Mouse (Mus musculus) megakaryocyte, adult 5-6 weeks (primary cell): Measurements from ENCODE around the gene Gpx5. TPM values are rescaled to one million over a fixed set of nuclear protein-coding genes. Genes with fewer than 3 reads are reported as not detected.

ENCODE experiments used
- ATAC-seq: 2 replicates; pipeline ENCODE4 v1.8.0; 2016; ENCODE audit warnings: mild to moderate bottlenecking, inconsistent platforms; ENCODE audit not compliant: poor library complexity, severe bottlenecking
- total RNA-seq, 2 experiments: library from RNA; stranded (forward) in 1 of 2; stranded (reverse) in 1 of 2; fragments of 153-499, 151-499 nt in 1 of 2; fragments of 221-1000, 200-1000 nt in 1 of 2; gene quantifications; 2 replicates each; pipeline versions ENCODE4 v1.2.3 to v1.2.4; 2015 to 2017

Gene Gpx5
- not detected in 2 replicates for total RNA-seq (2015)
- total RNA-seq (2017): not detected in 2 replicates

DNA sequence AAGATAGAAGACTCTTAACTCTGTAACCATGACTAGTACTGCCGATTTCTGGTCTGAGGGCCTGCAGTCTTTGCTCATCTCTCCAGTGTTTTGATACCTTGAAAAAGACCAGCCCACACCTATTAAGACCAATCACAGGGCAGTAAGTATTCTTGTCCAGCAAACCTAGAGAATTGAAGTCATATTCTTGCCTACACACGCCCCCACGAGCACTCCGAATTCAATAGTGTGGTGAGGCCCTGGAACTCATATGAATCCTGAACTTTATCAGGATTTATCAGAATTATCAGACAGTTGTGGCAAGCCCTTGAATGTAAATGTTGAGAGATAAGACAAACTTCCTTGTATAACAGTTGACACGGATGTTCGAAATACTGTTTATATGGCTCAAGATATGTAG, at the start of gene Gpx5:
Gpx5 (minus strand) TSS at position 101 of the 400 bp plus-strand sequence.
- no peak for ATAC-seq

DNA sequence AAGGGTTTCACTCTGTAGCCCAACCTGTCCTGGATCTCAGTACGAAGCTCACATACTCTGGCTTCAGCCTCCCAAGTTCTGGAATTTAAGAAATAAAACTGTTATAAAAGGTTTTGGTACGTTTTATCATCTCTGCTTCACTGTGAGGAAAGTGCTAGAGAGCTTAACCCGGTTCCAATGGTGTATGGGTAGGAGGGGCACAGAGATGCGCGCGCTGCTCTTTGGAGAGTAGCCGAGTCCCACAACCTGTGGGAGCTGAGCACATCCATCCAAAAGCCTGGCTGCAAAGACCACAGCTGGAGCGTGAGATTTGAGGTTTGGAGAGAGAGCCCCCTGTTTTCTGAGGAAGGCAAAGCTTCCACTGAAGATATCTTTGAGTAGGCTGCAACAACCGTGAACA, 34.9 kb upstream of the Gpx5 start:
- no peak for ATAC-seq

DNA sequence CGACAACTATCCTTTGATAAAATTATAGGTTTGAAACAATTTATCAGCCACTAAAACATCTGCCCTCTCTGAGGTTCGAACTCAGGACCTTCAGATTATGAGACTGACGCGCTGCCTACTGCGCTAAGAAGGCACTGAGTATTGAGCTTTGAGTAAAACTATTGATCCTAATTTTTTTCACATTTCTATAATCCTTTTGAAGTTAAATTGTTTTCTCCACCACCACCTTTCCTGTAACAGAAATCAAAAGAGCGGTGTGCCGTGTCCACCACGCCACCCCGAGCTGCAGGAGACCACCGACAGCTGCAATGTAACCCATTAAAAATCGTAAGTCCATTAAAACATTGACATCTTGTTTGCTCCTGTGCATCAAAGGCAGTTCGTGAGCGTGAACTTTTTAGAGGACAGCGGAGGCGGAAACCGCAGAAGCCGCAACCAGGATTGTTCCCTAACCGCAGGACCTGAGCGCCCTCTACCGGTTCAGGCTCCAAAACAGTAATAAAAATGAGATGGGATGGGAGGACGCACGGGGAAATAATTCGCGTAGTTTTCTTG, 34.2 kb upstream of the Gpx5 start:
- ATAC-seq: peak; percentile 67

DNA sequence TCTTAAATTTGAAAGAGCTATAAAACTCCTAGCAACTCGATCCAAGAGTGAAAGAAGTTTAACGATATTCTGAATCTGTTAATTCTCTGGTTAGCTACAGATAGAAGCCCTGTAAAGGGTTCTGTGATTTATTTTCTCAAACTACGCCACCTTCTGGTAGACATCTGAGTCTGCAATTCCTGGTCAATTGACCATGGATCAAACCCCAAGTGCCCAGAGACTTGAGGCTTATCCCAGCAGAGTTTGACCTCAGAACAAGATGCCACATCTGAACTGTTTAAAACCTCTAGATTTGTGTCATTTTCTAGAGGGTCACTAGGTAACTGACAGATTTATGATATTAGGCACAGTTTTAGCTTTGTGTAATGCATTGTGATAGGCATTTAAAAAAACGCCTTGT, 33.7 kb upstream of the Gpx5 start:
- 0 out of 2 replicates have a peak, but pooled peaks have one; percentile 35 for ATAC-seq

DNA sequence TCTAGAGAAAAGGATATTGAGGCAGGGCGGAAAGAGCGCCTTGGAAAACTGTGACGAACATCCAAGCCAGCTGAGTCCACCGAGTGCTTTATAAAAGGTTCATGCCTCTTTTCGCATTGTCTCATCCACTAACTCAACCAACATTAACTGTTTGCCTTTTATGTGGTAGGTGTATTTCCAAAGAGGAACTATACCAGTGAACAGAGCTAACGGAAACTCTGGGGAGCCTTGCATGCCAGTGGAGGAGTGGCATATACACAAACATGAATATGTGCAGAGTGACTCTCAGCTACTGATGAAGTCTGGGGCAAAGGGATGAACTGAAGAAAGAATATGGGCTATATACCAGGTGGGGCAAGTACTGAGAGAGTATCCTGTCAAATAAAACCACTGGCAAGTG, 30.9 kb upstream of the Gpx5 start:
- no peak for ATAC-seq

DNA sequence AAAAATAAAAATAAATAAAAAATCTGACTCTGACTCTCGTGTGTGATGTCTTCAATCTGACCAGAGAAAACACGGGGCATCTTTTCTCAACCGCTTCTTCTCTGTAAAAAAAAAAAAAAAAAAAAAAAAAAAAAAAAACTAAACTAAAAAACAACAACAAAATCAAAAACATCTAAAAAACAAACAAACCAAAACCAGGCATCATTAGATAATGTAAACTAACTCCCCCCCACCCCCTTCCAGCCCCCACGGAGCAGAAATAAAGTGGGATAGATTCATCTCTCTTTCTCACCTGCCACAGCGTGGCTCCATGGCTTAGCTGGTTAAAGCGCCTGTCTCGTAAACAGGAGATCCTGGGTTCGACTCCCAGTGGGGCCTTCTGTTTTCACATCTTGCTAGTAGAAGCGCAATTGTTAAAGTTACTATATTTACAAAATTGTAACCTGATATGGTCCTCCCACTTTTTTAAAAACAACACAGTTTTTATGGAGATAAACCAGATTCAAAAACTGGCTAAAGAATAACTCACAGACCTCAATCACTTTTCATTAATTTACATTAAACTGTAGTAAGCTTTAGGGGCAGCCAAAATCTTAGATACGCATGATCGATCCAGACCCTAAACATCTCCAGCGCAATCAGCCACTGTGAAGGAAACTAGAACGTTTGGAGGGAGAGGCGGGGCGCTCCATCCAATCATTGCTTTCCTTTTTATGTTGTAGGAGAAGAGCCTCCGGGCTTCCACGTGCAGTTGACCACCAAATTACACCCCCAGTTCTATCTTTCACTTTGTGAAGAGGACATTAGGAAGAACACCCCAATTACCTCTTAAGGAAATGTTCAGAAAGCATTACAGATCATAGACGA, 30.2 kb upstream of the Gpx5 start:
- ATAC-seq: no peak

DNA sequence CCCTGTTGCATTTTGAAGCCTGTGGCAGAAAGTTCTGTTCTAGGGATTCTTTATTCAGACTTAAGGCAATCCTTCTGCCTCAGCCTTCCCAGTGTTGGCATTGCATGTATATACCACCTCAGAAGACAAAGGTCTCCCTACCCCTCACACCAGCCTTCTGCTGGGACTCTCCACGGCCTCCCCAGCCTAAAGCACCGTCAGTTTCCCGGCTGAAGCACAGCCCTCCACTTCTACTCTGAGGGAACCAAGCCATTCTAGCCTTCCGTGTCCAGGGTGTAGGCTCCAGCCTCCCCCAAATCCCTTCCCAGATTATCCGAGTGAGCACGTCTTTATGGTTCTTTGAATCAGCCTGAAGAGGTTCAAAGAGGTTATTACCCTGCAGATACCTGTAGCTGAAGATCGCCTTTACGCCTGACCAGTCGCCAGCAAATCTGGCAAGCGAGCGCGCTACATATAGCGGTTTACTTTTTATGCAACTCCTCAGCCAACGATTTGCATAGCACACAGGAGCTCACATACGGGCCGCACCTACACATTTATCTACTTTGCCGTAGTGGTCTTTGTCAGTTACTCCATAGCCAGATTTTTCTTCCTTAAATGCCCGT, 29.5 kb upstream of the Gpx5 start:
- ATAC-seq: no peak

DNA sequence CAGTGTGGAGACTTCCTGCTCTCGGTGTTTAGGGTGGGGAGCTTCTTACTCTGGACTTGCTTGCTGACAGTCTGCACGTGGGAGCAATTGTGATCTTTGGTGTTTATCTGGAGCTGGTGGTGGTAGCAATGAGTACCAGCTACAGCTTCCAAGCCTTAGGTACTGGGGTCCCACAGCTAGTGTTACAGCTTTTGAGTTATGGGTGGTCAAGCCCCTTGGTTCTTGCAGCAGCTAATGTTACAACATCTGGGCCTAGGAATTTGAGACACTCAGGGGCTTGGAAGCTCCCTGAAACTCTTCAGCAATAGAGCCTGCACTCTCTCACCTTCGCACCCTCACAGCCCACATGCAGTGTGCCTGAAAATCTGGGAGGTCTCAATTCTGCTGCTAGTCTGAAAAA, 27.7 kb upstream of the Gpx5 start:
- ATAC-seq: no peak

DNA sequence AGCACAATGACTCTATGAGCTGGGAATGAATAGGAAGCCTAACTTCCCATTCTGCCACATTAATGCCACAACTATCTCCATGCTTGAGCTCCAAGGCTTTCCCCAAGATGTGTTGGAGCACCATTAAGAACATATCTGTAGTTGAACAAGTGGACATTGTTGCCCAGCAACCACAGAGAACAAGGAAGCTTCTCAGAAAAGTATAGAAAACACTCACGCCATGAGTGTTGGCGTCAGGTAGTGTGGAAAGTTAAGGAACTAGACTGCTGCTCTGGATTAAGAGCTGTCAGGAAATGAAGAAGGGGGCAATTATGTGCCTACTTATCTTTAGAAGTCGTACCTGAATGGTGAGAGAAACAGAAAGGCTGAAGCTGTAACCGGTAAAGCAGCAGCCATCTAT, 21.4 kb upstream of the Gpx5 start:
- no peak for ATAC-seq

DNA sequence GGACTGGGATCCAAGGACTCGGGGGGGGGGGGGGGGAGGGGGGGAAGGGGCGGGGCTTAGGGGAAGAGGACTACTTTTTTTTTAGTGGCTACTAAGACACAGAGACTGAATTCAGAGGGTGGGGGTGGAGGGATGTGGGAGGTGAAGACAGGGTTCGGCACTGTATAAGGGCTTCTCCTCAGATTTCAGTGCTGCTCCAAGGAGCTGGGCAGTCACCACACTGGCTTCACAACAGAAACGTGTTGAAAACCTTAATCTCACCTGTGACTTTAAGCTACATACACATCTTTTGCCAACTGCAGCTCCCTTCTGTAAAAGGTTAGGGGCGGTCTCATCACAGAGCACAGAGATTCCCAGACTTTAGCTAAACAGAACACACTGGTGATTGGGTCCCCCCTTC, 20.3 kb upstream of the Gpx5 start:
- ATAC-seq: no peak

DNA sequence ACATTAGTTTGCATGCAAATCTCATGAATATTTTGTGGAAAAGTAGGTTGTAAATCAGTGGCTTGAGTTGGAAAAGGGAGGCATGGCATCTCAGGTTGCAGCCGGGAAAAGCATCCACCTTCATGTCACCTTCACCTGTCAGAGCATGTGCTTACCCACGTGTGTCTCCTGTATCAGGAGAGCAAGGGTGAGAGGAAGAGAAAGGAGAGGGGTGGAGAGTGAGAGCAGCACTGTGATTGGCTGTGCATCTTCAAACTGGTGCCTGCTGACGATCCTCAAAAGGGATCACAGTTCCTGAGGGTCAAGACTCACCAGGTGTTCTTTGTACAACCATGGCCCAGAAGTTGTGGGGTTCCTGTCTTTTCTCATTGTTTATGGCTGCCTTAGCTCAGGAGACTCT, 19.4 kb upstream of the Gpx5 start, which contains the start of gene Gpx6:
Gpx6 (plus strand) TSS at position 200 of the 400 bp plus-strand sequence.
- no peak for ATAC-seq

DNA sequence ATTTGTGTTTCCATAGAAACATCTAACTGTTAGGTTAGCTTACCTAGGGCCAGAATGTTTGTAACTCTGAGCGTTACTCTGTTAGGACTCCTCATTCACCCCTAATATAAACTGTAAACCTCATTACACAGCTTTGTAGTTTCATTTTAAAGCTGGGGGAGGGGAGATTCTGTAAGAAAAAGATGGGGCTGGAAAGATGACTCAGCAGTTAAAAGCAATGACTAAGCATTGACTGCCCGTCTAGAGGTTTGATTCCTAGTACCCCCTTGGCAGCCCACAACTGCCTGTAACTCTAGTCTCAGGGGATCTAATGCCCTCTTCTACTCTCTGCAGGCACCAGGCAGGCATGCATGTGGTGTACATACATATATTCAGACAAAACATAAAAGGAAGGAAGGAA, 17.3 kb upstream of the Gpx5 start:
- no peak for ATAC-seq

DNA sequence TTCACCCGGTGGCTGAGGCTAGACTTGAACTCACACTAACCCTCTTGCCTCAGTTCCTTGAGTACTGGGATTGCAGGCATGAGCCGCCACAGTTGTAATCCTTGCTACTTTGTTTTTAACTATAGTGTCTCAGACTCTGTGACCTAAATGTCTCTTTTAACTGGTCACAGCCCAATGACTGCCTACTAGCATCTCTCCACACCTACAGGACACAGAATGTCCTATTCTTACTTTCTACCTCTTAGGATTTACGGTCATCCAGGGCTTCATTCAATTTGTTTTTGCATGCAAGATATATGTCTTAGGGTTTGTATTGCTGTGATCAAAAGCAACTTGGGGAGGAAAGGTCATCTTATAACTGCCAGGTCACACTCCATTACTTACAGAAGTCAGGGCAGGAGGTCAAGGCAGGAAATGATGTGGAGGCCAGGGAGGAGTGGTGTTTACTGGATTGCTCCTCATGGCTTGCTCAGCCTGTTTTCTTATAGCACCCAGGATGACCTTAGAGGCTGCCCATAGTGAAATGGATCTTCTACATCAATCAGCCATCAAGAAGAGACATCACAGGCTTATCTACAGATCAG, 12.0 kb upstream of the Gpx5 start:
- ATAC-seq: no peak

DNA sequence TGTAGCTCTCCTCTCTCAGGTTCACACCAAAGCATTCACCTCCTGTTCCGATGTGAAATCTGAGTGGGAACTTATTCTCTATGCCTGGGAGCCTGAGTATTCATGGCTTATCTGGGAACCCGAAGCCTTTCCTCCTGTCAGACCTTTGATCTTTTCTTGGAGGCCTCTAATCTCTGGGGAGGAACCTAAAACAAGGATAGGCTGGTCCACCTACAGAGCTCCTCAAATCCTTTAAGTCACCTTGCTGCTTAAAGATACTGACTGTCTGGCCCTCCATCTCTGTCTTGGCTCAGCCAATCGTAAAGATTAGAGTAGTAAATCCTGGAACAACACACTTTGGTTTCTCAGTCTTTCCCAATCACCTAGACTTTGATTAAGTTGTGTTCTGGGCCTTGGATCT, 6.0 kb upstream of the Gpx5 start:
- ATAC-seq: no peak

DNA sequence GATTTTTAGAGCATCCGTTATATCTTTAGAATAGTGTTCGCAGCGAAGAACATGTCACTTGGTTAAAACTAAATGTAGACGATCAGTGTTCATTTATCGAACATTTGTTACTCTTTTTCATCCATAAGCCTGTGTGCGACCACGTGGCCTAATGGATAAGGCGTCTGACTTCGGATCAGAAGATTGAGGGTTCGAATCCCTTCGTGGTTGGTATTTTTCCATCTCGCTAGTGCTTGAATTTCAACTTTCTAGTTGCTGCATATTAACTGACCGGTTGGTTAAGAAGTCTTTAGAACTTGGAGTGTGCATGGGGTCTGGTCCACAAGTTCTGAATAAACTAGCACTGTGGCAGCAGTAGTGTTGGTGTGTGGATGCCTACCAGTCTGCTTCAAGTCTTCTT, 13.0 kb downstream of the Gpx5 start:
- peak; percentile 55 for ATAC-seq

DNA sequence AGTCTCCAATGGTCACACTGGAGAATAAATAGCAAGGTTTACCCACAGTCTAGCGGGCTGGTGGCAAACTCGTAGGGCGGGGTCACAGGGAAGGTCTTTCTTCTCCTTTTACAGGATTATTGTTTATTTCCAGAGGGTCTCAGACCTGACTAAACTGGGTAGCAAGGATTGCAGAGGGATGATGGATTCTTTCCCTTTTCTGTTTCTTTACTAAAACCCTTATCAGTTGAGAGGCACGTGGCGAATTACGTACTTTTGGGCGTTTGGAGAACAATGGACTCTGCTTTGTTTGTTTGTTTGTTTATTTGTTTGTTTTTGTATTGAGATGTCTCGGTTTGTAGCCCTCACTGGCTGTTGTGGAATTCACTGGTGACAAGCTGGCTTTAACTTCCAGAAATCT, 13.5 kb downstream of the Gpx5 start:
- no peak for ATAC-seq

DNA sequence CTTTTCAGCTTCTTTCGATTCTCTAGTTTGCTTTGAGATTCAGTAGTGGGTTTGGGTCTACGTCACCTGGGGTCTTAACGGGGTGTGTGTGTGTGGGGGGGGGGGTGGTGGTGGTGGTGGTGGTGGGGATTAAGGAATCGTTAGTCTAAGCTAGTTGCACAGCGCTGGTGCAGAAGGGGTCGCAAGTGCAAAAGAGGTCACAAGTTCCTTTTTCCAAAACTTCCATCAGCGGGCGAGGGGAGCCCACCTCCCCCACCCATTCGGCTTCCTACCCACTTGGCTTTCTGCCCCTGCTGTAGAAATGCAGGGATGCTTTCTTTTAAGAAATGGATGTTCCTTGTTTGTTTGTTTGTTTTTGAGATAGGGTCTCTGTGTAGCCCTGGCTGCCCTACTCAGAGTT, 16.0 kb downstream of the Gpx5 start:
- ATAC-seq: no peak

DNA sequence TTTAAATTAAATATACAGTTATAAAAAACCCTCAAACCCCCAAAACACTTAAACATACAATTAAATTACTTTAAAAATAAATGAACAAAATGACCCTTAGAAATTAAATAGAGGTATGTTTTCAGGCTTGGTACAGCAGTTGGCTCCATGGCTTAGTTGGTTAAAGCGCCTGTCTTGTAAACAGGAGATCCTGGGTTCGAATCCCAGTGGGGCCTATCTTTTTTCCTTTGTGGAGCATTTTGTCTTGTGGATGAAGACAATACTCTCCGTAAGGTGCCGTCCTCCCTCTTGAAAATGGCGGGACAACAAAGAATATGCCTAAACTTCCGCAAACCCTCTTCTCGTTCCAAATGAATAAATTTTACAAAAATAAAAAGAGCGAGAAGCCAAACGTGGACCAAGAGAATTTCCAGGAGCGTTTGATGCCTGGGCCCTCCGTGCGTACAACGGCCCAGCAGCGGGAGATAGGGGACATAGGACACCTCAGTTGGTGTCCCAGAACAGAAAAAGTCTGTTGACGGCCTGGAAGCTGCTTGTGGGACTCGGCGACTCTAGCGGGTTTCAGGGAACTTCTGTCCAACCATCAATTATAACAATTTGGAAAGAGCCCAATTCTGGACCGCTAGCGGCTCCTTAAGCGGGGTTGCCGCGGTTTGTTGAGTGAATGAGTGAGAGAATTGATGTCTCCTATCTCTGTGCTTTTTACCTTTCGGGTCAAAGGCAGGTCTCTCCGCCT, 16.5 kb downstream of the Gpx5 start:
- ATAC-seq: peak; percentile 25

DNA sequence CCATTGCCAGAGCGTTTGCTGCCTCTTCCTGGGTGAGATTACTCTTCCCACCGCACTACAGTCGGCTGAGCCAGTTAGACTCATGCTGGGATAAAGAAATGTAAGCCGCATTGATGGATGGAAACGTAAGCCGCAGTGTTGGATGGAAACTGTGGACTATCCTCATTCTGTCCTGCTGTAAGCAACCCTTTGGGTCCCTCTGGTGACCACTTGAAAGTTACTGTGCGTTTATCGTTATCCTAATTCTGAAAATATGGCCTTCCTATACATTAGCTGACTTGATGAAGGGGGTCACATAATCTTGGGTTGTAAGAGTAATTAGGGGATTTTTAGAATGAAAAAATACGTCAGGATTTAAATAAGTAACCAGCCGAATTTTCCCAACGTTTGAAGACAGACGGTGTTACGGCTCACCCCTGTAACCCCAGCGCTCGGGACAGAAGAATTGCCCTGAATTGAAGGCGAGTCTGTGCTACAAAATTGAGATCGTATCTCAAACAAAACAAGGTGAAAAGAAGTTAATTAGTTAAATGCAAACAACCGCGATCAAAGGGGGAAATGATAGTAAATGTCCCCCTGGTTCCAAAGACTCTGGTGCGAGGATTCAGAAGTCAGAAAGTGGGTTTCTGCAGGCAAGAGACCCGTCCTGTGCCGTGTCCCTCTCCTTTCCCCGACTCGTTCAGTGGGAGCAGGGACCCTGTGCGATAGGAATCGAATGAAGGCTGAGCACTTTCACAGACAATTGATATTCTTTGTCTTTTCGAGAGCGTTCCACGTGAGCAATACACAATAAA, 17.3 kb downstream of the Gpx5 start:
- 0 out of 2 replicates have a peak, but pooled peaks have one; percentile 37 for ATAC-seq

DNA sequence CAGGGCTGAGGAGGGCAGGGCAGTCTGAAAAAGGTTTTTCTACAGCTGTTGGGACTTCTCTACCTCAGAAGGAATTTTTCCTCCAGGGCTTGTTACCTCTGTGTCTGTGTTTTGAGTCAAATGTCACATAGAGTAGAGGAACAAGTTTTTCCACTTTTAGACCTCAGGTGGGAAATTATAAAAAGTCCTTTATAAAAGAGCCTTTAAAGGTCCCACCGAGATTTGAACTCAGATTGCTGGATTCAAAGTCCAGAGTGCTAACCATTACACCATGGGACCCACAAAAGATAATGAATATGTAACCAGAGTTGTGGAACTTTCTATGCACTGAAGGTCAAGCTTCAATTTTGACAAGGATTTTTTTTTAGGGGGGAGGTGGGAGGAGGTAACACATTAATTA, 24.3 kb downstream of the Gpx5 start:
- no peak for ATAC-seq
